Mouse (Mus musculus): ENCODE results near the gene Zfp354a. TPM values are rescaled to one million over a fixed set of nuclear protein-coding genes. Genes with fewer than 3 reads are reported as not detected.

The Zfp354a gene
- polyA plus RNA-seq, 1 experiment from 2014 or later = 7.6 TPM

DNA sequence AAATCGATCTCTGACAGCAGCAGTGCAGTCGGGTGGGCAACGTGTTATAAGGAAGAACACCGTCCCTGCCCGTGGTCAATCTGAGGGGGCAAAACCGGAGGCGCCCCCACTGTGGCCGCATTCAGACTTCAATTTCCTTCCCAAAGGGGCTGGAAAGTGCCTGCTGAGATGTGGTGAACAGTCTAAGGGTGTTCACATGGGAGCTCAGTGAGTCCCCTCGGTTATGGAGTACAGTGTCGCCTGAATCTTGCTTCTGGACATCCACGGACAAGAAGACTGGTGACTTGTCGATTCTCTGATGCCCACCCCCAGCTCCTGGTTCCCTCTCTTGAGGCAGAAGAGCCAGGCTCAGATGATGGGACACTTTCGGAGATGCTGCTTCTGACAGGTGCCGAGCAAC, 583 bp downstream of the Zfp354a start:
- Histone ChIP-seq H3K4me1 (peaks cover 9% of the 10 kb centered on the region), H3K9me3 (no peaks in the 10 kb centered on the region), H3K27ac (peak overlapping the region; percentile 95), H3K4me3 (peak overlapping the region; percentile 87), H3K36me3 (replicated peaks) (peaks cover 37% of the 10 kb centered on the region), H3K27me3 (ENCODE audit: poor library complexity, severe bottlenecking) (no peaks in the 10 kb centered on the region)
- no peak for DNase-seq (ENCODE audit: extremely low spot score, low spot score)
- WGBS = 17% methylated on average over 14 of the region's 14 CpGs

DNA sequence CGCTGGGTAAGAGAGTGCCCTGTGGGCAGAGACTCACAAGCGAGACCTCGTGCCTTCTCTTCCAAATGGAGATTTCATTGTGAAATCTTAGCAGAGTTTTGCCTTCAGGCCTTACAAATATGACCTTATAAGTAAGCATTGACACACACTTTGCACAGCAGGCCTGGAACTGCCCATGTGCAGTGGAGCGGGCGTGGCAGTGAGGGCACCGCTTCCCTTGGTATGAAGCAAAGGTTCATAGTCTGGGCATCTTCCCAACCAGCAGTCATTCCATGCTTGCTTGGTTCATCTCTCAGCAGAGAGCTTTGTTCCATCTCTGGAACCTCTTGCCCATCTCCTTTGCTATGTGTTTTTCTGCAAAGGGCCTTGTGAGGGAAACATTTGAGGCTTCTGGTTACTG, 1.9 kb downstream of the Zfp354a start:
- H3K27me3 ChIP-seq (ENCODE audit: poor library complexity, severe bottlenecking) = no peaks in the 10 kb centered on the region
- H3K4me3 ChIP-seq = no peak overlapping the region
- peaks cover 9% of the 10 kb centered on the region for H3K4me1 ChIP-seq
- DNase-seq (ENCODE audit: extremely low spot score, low spot score) = no peak
- no peak overlapping the region for H3K27ac ChIP-seq
- 95% methylated on average over 6 of the region's 6 CpGs for WGBS
- H3K9me3 ChIP-seq = no peaks in the 10 kb centered on the region
- peaks cover 50% of the 10 kb centered on the region for H3K36me3 ChIP-seq (replicated peaks)

DNA sequence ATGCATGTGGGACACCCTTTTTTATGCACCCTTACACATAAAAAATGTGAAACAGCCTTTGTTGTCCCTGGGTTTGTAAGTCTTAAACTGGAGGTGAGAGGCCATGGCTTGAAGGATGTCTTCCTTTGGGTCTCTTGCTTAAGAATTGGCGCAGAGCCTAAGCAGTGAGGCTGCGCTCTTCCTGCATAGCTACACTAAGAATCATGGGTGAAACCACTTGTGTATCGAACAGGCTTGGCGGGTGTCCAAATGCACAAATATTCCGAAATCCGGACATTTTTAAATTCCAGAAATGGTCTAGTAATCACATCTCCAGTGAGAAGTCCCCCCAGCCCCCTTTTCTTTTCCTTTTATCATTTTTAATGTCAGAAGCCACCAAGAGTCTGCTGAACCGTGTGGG, 4.2 kb downstream of the Zfp354a start:
- H3K4me3 ChIP-seq = no peak overlapping the region
- no peaks in the 10 kb centered on the region for H3K27me3 ChIP-seq (ENCODE audit: poor library complexity, severe bottlenecking)
- DNase-seq (ENCODE audit: extremely low spot score, low spot score) = no peak
- H3K9me3 ChIP-seq = no peaks in the 10 kb centered on the region
- peaks cover 73% of the 10 kb centered on the region for H3K36me3 ChIP-seq (replicated peaks)
- peaks cover 9% of the 10 kb centered on the region for H3K4me1 ChIP-seq
- no peak overlapping the region for H3K27ac ChIP-seq
- 93% methylated on average over 7 of the region's 7 CpGs for WGBS

DNA sequence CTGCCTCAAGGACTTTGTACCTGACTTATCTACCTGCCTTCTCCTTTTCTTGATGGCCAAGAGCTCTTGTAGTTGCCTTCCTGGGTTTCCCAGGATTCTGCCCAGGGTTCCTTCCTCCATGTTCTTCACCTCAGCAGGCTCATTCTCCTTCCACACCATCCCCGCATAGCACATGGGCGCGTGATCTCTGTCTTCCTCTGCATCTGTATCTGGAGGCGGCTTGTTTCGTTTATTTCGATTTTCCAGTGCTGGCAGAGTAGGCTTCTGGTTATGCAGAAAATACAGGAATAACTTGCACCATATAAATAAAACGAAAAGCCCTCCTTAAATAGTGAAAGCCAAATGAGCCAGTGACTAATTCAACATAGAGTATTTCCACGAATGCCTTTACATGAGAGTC, 4.8 kb downstream of the Zfp354a start:
- peaks cover 9% of the 10 kb centered on the region for H3K4me1 ChIP-seq
- no peak overlapping the region for H3K27ac ChIP-seq
- WGBS = 93% methylated on average over 8 of the region's 8 CpGs
- no peaks in the 10 kb centered on the region for H3K27me3 ChIP-seq (ENCODE audit: poor library complexity, severe bottlenecking)
- DNase-seq (ENCODE audit: extremely low spot score, low spot score) = no peak
- no peak overlapping the region for H3K4me3 ChIP-seq
- peaks cover 79% of the 10 kb centered on the region for H3K36me3 ChIP-seq (replicated peaks)
- no peaks in the 10 kb centered on the region; the same call in 1 of the 2 replicates for H3K9me3 ChIP-seq

DNA sequence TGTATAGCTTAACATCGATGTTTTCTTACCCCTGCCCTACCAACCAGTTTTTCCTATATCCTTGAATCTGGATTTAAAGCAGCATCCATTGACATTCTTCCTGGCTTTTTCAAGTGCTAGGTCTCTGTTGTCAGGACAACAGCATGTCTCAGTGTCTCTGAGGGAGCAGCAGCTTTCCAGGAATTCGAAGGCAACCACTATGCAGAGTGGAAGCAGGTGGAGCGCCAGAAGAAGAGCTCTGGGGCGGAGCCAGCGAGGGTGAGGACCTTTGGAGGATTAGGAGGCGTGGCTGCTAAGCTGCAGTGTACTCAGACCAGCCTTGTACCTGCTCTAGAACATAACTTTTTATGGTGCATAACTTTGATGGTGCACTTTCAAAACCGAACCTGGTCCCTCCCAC, 25.5 kb downstream of the Zfp354a start:
- Histone ChIP-seq H3K4me1 (no peaks in the 10 kb centered on the region), H3K9me3 (no peaks in the 10 kb centered on the region), H3K27ac (no peak overlapping the region), H3K27me3 (ENCODE audit: poor library complexity, severe bottlenecking) (no peaks in the 10 kb centered on the region), H3K36me3 (replicated peaks) (no peaks in the 10 kb centered on the region), H3K4me3 (no peak overlapping the region)
- WGBS = 49% methylated on average over 7 of the region's 7 CpGs
- DNase-seq (ENCODE audit: extremely low spot score, low spot score) = no peak

DNA sequence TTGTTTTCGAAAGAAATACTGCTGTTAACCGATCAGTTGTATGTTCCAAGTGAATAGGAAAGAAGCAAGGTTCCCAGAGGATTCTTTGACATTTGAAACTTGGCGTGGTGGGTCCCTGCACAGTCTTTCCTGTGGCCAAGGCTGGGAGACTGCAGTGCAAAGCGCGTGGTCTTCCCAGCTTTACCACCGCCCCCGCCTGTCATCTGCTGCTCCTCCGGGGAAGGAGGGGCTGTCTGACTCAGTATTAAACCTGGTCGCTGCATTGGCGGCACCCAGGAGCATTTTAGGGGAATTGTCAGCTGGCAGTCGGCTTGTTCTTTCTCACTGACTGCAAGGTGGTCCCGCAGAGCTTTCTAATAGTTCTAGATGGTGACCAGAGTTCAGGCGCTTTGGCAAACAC, 26.2 kb downstream of the Zfp354a start:
- no peaks in the 10 kb centered on the region for H3K4me1 ChIP-seq
- H3K9me3 ChIP-seq = no peaks in the 10 kb centered on the region
- no peak for DNase-seq (ENCODE audit: extremely low spot score, low spot score)
- H3K4me3 ChIP-seq = no peak overlapping the region
- WGBS = 81% methylated on average over 13 of the region's 13 CpGs
- H3K36me3 ChIP-seq (replicated peaks) = no peaks in the 10 kb centered on the region
- no peak overlapping the region for H3K27ac ChIP-seq
- H3K27me3 ChIP-seq (ENCODE audit: poor library complexity, severe bottlenecking) = no peaks in the 10 kb centered on the region

DNA sequence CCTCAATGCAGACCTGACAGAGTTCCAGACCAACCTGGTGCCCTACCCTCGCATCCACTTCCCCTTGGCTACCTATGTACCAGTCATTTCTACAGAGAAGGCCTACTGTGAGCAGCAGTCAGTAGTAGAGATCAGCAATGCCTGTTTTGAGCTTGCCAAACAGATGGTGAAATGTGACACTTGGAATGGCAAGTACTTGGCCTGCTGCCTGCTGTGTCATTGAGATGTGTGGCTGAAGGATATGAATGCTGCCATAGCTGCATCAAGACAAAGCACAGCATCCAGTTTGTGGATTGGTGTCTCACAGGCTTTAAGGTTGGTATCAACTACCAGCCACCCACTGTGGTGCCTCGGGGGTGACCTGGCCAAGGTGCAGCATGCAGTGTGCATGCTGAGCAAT, 48.2 kb downstream of the Zfp354a start:
- no peak overlapping the region for H3K4me3 ChIP-seq
- no peaks in the 10 kb centered on the region for H3K36me3 ChIP-seq (replicated peaks)
- WGBS = 87% methylated on average over 2 of the region's 2 CpGs
- no peak overlapping the region for H3K27ac ChIP-seq
- DNase-seq (ENCODE audit: extremely low spot score, low spot score) = no peak
- H3K9me3 ChIP-seq = 0 out of 2 replicates have a peak, but pooled peaks cover 5% of the 10 kb centered on the region
- H3K27me3 ChIP-seq (ENCODE audit: poor library complexity, severe bottlenecking) = no peaks in the 10 kb centered on the region
- H3K4me1 ChIP-seq = no peaks in the 10 kb centered on the region

DNA sequence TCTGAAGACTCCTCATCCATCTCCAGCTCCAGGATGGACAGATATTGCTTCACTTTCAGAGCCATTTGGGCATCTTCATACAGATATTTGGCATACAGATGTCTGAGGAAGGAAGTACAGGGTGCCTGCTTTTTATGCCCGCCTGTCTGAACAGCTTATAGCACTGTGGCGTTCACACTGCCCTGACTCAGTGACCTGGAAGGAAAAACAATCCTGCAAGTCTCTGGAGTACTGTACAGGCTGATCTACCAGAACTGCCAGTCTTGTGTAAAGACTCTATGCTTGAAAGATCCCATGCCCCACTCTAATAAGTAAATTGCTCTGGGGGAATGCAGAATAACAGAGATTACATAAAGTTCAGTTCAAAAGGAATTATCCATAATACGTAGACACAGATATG, 51.6 kb downstream of the Zfp354a start:
- Histone ChIP-seq H3K27me3 (ENCODE audit: poor library complexity, severe bottlenecking) (no peaks in the 10 kb centered on the region), H3K4me1 (no peaks in the 10 kb centered on the region), H3K4me3 (no peak overlapping the region), H3K9me3 (peaks cover 9% of the 10 kb centered on the region; the same call in 1 of the 2 replicates), H3K36me3 (replicated peaks) (no peaks in the 10 kb centered on the region), H3K27ac (no peak overlapping the region)
- no peak for DNase-seq (ENCODE audit: extremely low spot score, low spot score)
- WGBS = 87% methylated on average over 3 of the region's 3 CpGs

Other genes starting within 250 kb of the Zfp354a start
- gene Zfp354c, start 231.5 kb upstream of the Zfp354a start, polyA plus RNA-seq (2016; fragmentation: Nextera tagmentation; extraction: Ambion mirVana) = 31.1 and 31.5 TPM in 2 replicates
- 0.84 and 0.86 TPM in 2 replicates for gene Zfp879, start 217.7 kb upstream of the Zfp354a start, polyA plus RNA-seq (2016; fragmentation: Nextera tagmentation; extraction: Ambion mirVana)
- gene Grm6, start 208.6 kb upstream of the Zfp354a start, polyA plus RNA-seq (2016; fragmentation: Nextera tagmentation; extraction: Ambion mirVana) = not detected in 2 replicates
- 13.3 and 14.0 TPM in 2 replicates for gene Zfp454, start 171.6 kb upstream of the Zfp354a start, polyA plus RNA-seq (2016; fragmentation: Nextera tagmentation; extraction: Ambion mirVana)
- gene Zfp2, start 143.1 kb upstream of the Zfp354a start, polyA plus RNA-seq (2016; fragmentation: Nextera tagmentation; extraction: Ambion mirVana) = 25.8 and 26.4 TPM in 2 replicates
- gene Zfp354b, start 127.6 kb upstream of the Zfp354a start, polyA plus RNA-seq (2016; fragmentation: Nextera tagmentation; extraction: Ambion mirVana) = 0.77 and 1.3 TPM in 2 replicates
- not detected in 2 replicates for gene 4933414I15Rik, start 115.5 kb upstream of the Zfp354a start, polyA plus RNA-seq (2016; fragmentation: Nextera tagmentation; extraction: Ambion mirVana)
- not detected in 2 replicates for gene Prop1, start 105.5 kb upstream of the Zfp354a start, polyA plus RNA-seq (2016; fragmentation: Nextera tagmentation; extraction: Ambion mirVana)
- gene Olfr1378, start 92.7 kb upstream of the Zfp354a start, polyA plus RNA-seq (2016; fragmentation: Nextera tagmentation; extraction: Ambion mirVana) = not detected in 2 replicates
- gene Olfr1377, start 77.3 kb upstream of the Zfp354a start, polyA plus RNA-seq (2016; fragmentation: Nextera tagmentation; extraction: Ambion mirVana) = not detected in 2 replicates
- not detected in 2 replicates for gene Olfr51, start 55.7 kb upstream of the Zfp354a start, polyA plus RNA-seq (2016; fragmentation: Nextera tagmentation; extraction: Ambion mirVana)
- 0.10 TPM in 1 of 2 replicates, not detected in the other for gene Olfr54, start 45.0 kb upstream of the Zfp354a start, polyA plus RNA-seq (2016; fragmentation: Nextera tagmentation; extraction: Ambion mirVana)
- gene Olfr1375, start 11.1 kb upstream of the Zfp354a start, polyA plus RNA-seq (2016; fragmentation: Nextera tagmentation; extraction: Ambion mirVana) = not detected in 2 replicates
- gene Gm12569, start 161.2 kb downstream of the Zfp354a start, polyA plus RNA-seq (2016; fragmentation: Nextera tagmentation; extraction: Ambion mirVana) = not detected in 2 replicates
- gene Clk4, start 202.5 kb downstream of the Zfp354a start, polyA plus RNA-seq (2016; fragmentation: Nextera tagmentation; extraction: Ambion mirVana) = 106 and 109 TPM in 2 replicates
- 0.49 and 1.3 TPM in 2 replicates for gene BC049762, start 203.8 kb downstream of the Zfp354a start, polyA plus RNA-seq (2016; fragmentation: Nextera tagmentation; extraction: Ambion mirVana)
- 6.1 TPM in 2 replicates for gene Col23a1, start 230.7 kb downstream of the Zfp354a start, polyA plus RNA-seq (2016; fragmentation: Nextera tagmentation; extraction: Ambion mirVana)

All from forebrain, embryonic 10.5 days (tissue).